Mouse (Mus musculus) heart, embryonic 11.5 days (tissue): Measurements from ENCODE around the gene Olah. TPM values are rescaled to one million over a fixed set of nuclear protein-coding genes. Genes with fewer than 3 reads are reported as not detected.
A peak's percentile ranks its signal among the peaks of the same experiment; 100 is the strongest.

Source experiments
- ATAC-seq: fragments of 200-750 bp; cut with Nextera tagmentation; replicated peaks from 2 replicates; pipeline ENCODE4 v1.8.0; 2017; ENCODE audit warnings: moderate library complexity; ENCODE audit not compliant: insufficient number of reproducible peaks, low FRiP score, low TSS enrichment
- H3K27ac ChIP-seq: fragments of 300-500 bp; sonication (generic); 2 replicates; pipeline ENCODE4 v1.5.1; 2014; ENCODE audit warnings: mild to moderate bottlenecking, low read depth, low read length
- H3K27me3 ChIP-seq: fragments of 300-500 bp; sonication (generic); 2 replicates; pipeline ENCODE4 v1.6.1; 2014; ENCODE audit warnings: mild to moderate bottlenecking, low read length, mixed read lengths; ENCODE audit not compliant: control insufficient read depth, insufficient read depth
- H3K36me3 ChIP-seq: fragments of 300-500 bp; sonication (generic); 2 replicates; pipeline ENCODE4 v1.6.1; 2014; ENCODE audit warnings: mild to moderate bottlenecking, low read length, moderate library complexity, mixed read lengths; ENCODE audit not compliant: control insufficient read depth, insufficient read depth
- H3K4me1 ChIP-seq: fragments of 300-500 bp; sonication (generic); 2 replicates; pipeline ENCODE4 v1.6.1; 2014; ENCODE audit warnings: low read length; ENCODE audit not compliant: control insufficient read depth, insufficient read depth
- H3K4me2 ChIP-seq: fragments of 300-500 bp; sonication (generic); 2 replicates; pipeline ENCODE4 v1.6.1; 2014; ENCODE audit warnings: mild to moderate bottlenecking, moderate library complexity
- H3K4me3 ChIP-seq: fragments of 300-500 bp; sonication (generic); 2 replicates; pipeline ENCODE4 v1.5.1; 2014; ENCODE audit warnings: low read depth, low read length
- H3K9ac ChIP-seq: fragments of 300-500 bp; sonication (generic); 2 replicates; pipeline ENCODE4 v1.6.1; 2014; ENCODE audit warnings: mild to moderate bottlenecking, low read depth, low read length, moderate library complexity
- H3K9me3 ChIP-seq: fragments of 300-500 bp; sonication (generic); replicated peaks from 2 replicates; pipeline ENCODE4 v1.6.1; 2016; ENCODE audit warnings: low read length; ENCODE audit not compliant: control insufficient read depth
- WGBS: fragments of 180-500 bp; shearing (Covaris S2); extraction: QIAGEN DNeasy Blood & Tissue Kit; methylation state at CpG from one replicate; pipeline ENCODE4 v1.1.7; 2014; ENCODE audit not compliant: insufficient replicate concordance; 5-methylcytosine and 5-hydroxymethylcytosine counted together
- polyA plus RNA-seq: library from polyadenylated mRNA; unstranded; fragments of >200 nt; fragmentation: Nextera tagmentation; extraction: Ambion mirVana; gene quantifications from 2 replicates; pipeline ENCODE4 v1.2.1, GENCODE M21; 2014

Gene Olah
- polyA plus RNA-seq, 1 experiment from 2014 or later: not detected

- H3K4me3 ChIP-seq: peak within 1 kb of the TSS; percentile 77; the same call in 1 of the 2 replicates
- H3K4me1 ChIP-seq: peaks cover 2% of the 10 kb centered on the region; the same call in 1 of the 2 replicates
- no peaks in the 10 kb centered on the region for H3K9me3 ChIP-seq
- 64% methylated on average over 3 of the region's 3 CpGs for WGBS
- ATAC-seq: no peak
- peaks cover 8% of the 10 kb centered on the region for H3K27me3 ChIP-seq
- no peak within 1 kb of the TSS for H3K27ac ChIP-seq
- H3K36me3 ChIP-seq: no peaks in the 10 kb centered on the region
- no peak within 1 kb of the TSS for H3K9ac ChIP-seq
- H3K4me2 ChIP-seq: no peak within 1 kb of the TSS
These were observed 25.5 kb upstream of the Olah start, which contains the start of gene Meig1 for GRCm38 (mm10) chr2:3422548-3422947. Gene Meig1 (minus strand): TSS chr2:3422648.

- H3K27me3 ChIP-seq: peaks cover 8% of the 10 kb centered on the region
- no peak overlapping the region for H3K4me2 ChIP-seq
- H3K36me3 ChIP-seq: no peaks in the 10 kb centered on the region
- H3K4me1 ChIP-seq: peaks cover 2% of the 10 kb centered on the region; the same call in 1 of the 2 replicates
- H3K9ac ChIP-seq: no peak overlapping the region
- no peak overlapping the region for H3K4me3 ChIP-seq
- WGBS: 69% methylated on average over 4 of the region's 4 CpGs
- no peak overlapping the region for H3K27ac ChIP-seq
- no peak for ATAC-seq
- H3K9me3 ChIP-seq: no peaks in the 10 kb centered on the region
These were observed 23.1 kb upstream of the Olah start for GRCm38 (mm10) chr2:3420157-3420556.

DNA sequence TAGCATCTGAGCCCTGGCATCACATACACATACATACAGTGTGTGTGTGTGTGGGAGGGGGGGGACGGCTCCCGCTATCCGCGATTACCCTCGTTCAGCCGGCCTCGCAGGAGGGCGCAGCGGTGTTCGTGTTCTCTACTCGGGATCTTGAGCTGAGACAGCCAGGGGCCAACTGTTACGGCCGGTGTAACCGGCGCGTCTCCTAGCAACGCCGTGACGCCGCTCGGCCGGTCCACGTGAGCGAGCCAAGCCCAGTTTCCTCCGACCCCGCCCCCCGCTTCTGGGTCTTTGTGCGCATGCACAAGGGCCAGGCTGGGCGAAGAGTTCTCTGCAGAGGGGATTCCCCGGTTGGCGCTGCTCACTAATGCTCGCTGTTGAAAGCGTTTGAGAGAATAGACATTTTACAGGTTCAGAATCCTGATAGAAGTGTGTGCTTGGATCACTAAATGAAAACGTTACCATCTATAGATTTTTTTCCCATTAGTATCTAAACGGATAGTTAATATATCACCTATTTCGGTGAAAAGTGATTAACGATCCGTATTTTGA lies 21.9 kb upstream of the Olah start:
- H3K9me3 ChIP-seq: no peaks in the 10 kb centered on the region
- H3K36me3 ChIP-seq: no peaks in the 10 kb centered on the region
- peak overlapping the region; percentile 52; the same call in 1 of the 2 replicates for H3K9ac ChIP-seq
- ATAC-seq: peak; percentile 96
- H3K4me1 ChIP-seq: peaks cover 2% of the 10 kb centered on the region; the same call in 1 of the 2 replicates
- 2% methylated on average over 38 of the region's 38 CpGs for WGBS
- peak overlapping the region; percentile 54 for H3K4me3 ChIP-seq
- H3K27ac ChIP-seq: no peak overlapping the region
- peak overlapping the region; percentile 87 for H3K4me2 ChIP-seq
- peaks cover 8% of the 10 kb centered on the region for H3K27me3 ChIP-seq

GRCm38 (mm10) chr2:3415676-3416075 lies 18.7 kb upstream of the Olah start:
- Histone ChIP-seq H3K36me3 (no peaks in the 10 kb centered on the region), H3K9ac (no peak overlapping the region), H3K4me3 (no peak overlapping the region), H3K4me2 (no peak overlapping the region), H3K9me3 (no peaks in the 10 kb centered on the region), H3K27me3 (peaks cover 8% of the 10 kb centered on the region), H3K27ac (no peak overlapping the region), H3K4me1 (peaks cover 2% of the 10 kb centered on the region; the same call in 1 of the 2 replicates)
- WGBS: 61% methylated on average over 1 of the region's 1 CpGs
- ATAC-seq: no peak

DNA sequence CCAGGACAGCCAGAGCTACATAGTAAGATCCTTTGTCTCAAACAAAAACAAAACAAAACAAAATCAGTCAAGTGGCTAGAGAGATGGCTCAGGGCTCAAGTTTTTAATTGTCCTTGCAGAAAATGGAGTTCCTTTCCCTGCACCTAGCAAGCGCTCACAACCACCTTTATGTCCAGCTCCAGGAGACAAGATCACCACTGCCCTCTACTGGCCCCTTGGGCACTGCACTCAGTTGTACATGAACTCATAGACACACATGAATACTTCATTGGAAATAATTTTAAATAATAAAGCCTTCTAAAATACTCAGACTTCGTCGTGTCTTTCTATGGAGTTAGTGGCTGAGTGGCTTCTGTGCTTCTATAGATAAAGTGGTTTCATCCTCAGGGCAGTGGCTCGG lies 17.2 kb upstream of the Olah start:
- Histone ChIP-seq H3K27ac (no peak overlapping the region), H3K4me3 (no peak overlapping the region), H3K36me3 (no peaks in the 10 kb centered on the region), H3K9ac (no peak overlapping the region), H3K27me3 (peaks cover 8% of the 10 kb centered on the region), H3K4me1 (no peaks in the 10 kb centered on the region; the same call in 1 of the 2 replicates), H3K9me3 (no peaks in the 10 kb centered on the region), H3K4me2 (no peak overlapping the region)
- 33% methylated on average over 4 of the region's 4 CpGs for WGBS
- ATAC-seq: no peak

GRCm38 (mm10) chr2:3407756-3408155 lies 10.7 kb upstream of the Olah start:
- ATAC-seq: no peak
- H3K9ac ChIP-seq: no peak overlapping the region
- WGBS: 73% methylated on average over 7 of the region's 7 CpGs
- no peak overlapping the region for H3K27ac ChIP-seq
- H3K27me3 ChIP-seq: no peaks in the 10 kb centered on the region
- no peaks in the 10 kb centered on the region for H3K9me3 ChIP-seq
- no peaks in the 10 kb centered on the region for H3K36me3 ChIP-seq
- H3K4me1 ChIP-seq: no peaks in the 10 kb centered on the region
- H3K4me2 ChIP-seq: no peak overlapping the region
- H3K4me3 ChIP-seq: no peak overlapping the region

DNA sequence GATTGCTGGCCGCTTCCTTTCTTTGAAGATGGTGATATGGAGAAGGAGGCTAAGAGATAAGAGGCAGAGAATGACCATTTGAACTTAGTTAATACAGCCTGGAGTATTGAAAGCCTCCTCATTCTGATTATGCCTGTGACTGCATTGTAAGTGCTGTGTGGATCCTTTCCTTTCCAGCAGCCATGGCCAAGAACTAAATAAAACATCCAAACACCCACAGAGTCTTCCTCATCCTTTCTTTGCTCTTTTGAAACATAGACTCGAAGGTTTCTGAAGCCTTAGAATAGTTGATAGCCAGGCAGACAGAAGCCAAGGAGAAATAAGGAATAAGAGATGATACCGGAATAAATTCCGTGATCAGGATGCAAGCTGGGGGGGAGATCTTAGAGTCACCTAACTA lies 9.0 kb upstream of the Olah start:
- H3K4me1 ChIP-seq: no peaks in the 10 kb centered on the region
- H3K4me3 ChIP-seq: no peak overlapping the region
- ATAC-seq: no peak
- no peak overlapping the region for H3K4me2 ChIP-seq
- 73% methylated on average over 4 of the region's 4 CpGs for whole genome bisulfite sequencing
- H3K9me3 ChIP-seq: no peaks in the 10 kb centered on the region
- H3K9ac ChIP-seq: no peak overlapping the region
- no peaks in the 10 kb centered on the region for H3K27me3 ChIP-seq
- no peaks in the 10 kb centered on the region for H3K36me3 ChIP-seq
- no peak overlapping the region for H3K27ac ChIP-seq

GRCm38 (mm10) chr2:3391945-3392344 lies 5.1 kb downstream of the Olah start:
- no peak overlapping the region for H3K9ac ChIP-seq
- WGBS: 75% methylated on average over 2 of the region's 2 CpGs
- no peak for ATAC-seq
- no peaks in the 10 kb centered on the region for H3K9me3 ChIP-seq
- H3K27me3 ChIP-seq: no peaks in the 10 kb centered on the region
- no peak overlapping the region for H3K4me2 ChIP-seq
- H3K4me1 ChIP-seq: no peaks in the 10 kb centered on the region
- H3K36me3 ChIP-seq: no peaks in the 10 kb centered on the region
- H3K4me3 ChIP-seq: no peak overlapping the region
- no peak overlapping the region for H3K27ac ChIP-seq
